Mouse (Mus musculus) CH12.LX (cell line): ENCODE measurements around the gene Commd1. TPM values are rescaled to one million over a fixed set of nuclear protein-coding genes. Genes with fewer than 3 reads are reported as not detected.

Experiments
- DNase-seq: peaks from one replicate; pipeline ENCODE4 v3.0.0-alpha.2; 2013; ENCODE audit errors: extremely low read depth
- H3K27ac ChIP-seq: 2 replicates; pipeline ENCODE4 v1.5.1; 2012; ENCODE audit warnings: low read depth, mild to moderate bottlenecking, control low read depth, moderate library complexity; ENCODE audit not compliant: insufficient read depth
- H3K27me3 ChIP-seq: replicated peaks from 2 replicates; pipeline ENCODE3; 2012; ENCODE audit warnings: inconsistent platforms
- H3K36me3 ChIP-seq, 2 experiments: replicated peaks in 1 of 2; 2 replicates each; pipeline versions ENCODE3 to v1.6.1; 2012; ENCODE audit warnings: inconsistent platforms in 1 of 2, low read length in 1 of 2, mild to moderate bottlenecking in 1 of 2, mixed read lengths in 1 of 2, moderate library complexity in 1 of 2; ENCODE audit not compliant: control insufficient read depth in 1 of 2, insufficient read depth in 1 of 2
- H3K4me1 ChIP-seq, 2 experiments: 2 replicates each; pipeline ENCODE4 v1.6.1; 2012; ENCODE audit warnings: inconsistent platforms in 1 of 2, moderate library complexity in 1 of 2; ENCODE audit not compliant: insufficient read depth in 2 of 2, control insufficient read depth in 1 of 2
- H3K4me2 ChIP-seq: 2 replicates; pipeline ENCODE4 v1.6.1; 2012; ENCODE audit warnings: low read depth, mild to moderate bottlenecking, control low read depth; ENCODE audit not compliant: poor library complexity, insufficient read depth, severe bottlenecking
- H3K4me3 ChIP-seq, 3 experiments: fragments of 150-350 bp in 1 of 3; sonication (generic) in 1 of 3; replicated peaks in 1 of 3; 2 replicates each; pipeline versions ENCODE3 to v1.5.1; 2011 to 2012; ENCODE audit warnings: low read depth in 2 of 3, low read length in 2 of 3, mild to moderate bottlenecking in 2 of 3, moderate library complexity in 2 of 3, control low read depth in 1 of 3, improper control_type of control experiment in 1 of 3, inconsistent platforms in 1 of 3, mixed read lengths in 1 of 3; ENCODE audit not compliant: poor library complexity in 1 of 3
- H3K79me2 ChIP-seq: replicated peaks from 2 replicates; pipeline ENCODE4 v1.6.1; 2012; ENCODE audit warnings: mild to moderate bottlenecking, moderate library complexity; ENCODE audit not compliant: control insufficient read depth, poor library complexity, insufficient read depth, severe bottlenecking; ENCODE audit errors: extremely low read depth
- H3K9ac ChIP-seq: 2 replicates; pipeline ENCODE4 v1.6.1; 2012; ENCODE audit warnings: low read depth, mild to moderate bottlenecking, control low read depth, moderate library complexity; ENCODE audit not compliant: insufficient read depth
- H3K9me3 ChIP-seq: replicated peaks from 2 replicates; pipeline ENCODE3; 2012; ENCODE audit warnings: low read length, inconsistent platforms, mixed read lengths
- BHLHE40 ChIP-seq: IDR thresholded peaks from 2 replicates; pipeline ENCODE4 v1.6.1; 2011; ENCODE audit warnings: mild to moderate bottlenecking, low read depth, low read length, improper control_type of control experiment
- CHD1 ChIP-seq: IDR thresholded peaks from 2 replicates; pipeline ENCODE4 v1.6.1; 2012; ENCODE audit warnings: low read depth, low read length, improper control_type of control experiment, inconsistent platforms
- CHD2 ChIP-seq: IDR thresholded peaks from 2 replicates; pipeline ENCODE4 v1.6.1; 2011; ENCODE audit warnings: low read length, improper control_type of control experiment
- CTCF ChIP-seq, 2 experiments: IDR thresholded peaks in 1 of 2; conservative IDR thresholded peaks in 1 of 2; 2 replicates each; pipeline ENCODE4 v1.5.1; 2011 to 2012; ENCODE audit warnings: low read depth in 2 of 2, low read length in 2 of 2, improper control_type of control experiment in 1 of 2, inconsistent platforms in 1 of 2, mild to moderate bottlenecking in 1 of 2, moderate library complexity in 1 of 2
- E2F4 ChIP-seq: IDR thresholded peaks from 2 replicates; pipeline ENCODE4 v1.6.1; 2011; ENCODE audit warnings: low read depth, low read length, improper control_type of control experiment; ENCODE audit not compliant: insufficient replicate concordance
- ELF1 ChIP-seq: IDR thresholded peaks from 2 replicates; pipeline ENCODE4 v1.6.1; 2014; ENCODE audit warnings: low read depth, mild to moderate bottlenecking, inconsistent platforms, low read length, improper control_type of control experiment
- EP300 ChIP-seq: IDR thresholded peaks from 2 replicates; pipeline ENCODE4 v1.6.1; 2011; ENCODE audit warnings: low read length, improper control_type of control experiment
- ETS1 ChIP-seq: conservative IDR thresholded peaks from 2 replicates; pipeline ENCODE4 v1.6.1; 2012; ENCODE audit warnings: low read depth, mild to moderate bottlenecking, inconsistent platforms, low read length, improper control_type of control experiment, moderate library complexity
- GABPA ChIP-seq: IDR thresholded peaks from 2 replicates; pipeline ENCODE4 v1.6.1; 2012; ENCODE audit warnings: low read depth, low read length, improper control_type of control experiment, inconsistent platforms; ENCODE audit not compliant: insufficient replicate concordance
- HCFC1 ChIP-seq: IDR thresholded peaks from 2 replicates; pipeline ENCODE4 v1.6.1; 2012; ENCODE audit warnings: low read depth, mild to moderate bottlenecking, inconsistent platforms, low read length, improper control_type of control experiment
- IRF4 ChIP-seq: IDR thresholded peaks from 2 replicates; pipeline ENCODE4 v1.6.1; 2014; ENCODE audit warnings: low read depth, mild to moderate bottlenecking, inconsistent platforms, low read length, improper control_type of control experiment
- JUN ChIP-seq: IDR thresholded peaks from 2 replicates; pipeline ENCODE4 v1.6.1; 2011; ENCODE audit warnings: low read depth, mild to moderate bottlenecking, low read length, improper control_type of control experiment, moderate library complexity; ENCODE audit not compliant: insufficient read depth
- JUND ChIP-seq: conservative IDR thresholded peaks from 2 replicates; pipeline ENCODE4 v1.6.1; 2011; ENCODE audit warnings: low read depth, low read length, improper control_type of control experiment
- KAT2A ChIP-seq: IDR thresholded peaks from 2 replicates; pipeline ENCODE4 v1.6.1; 2012; ENCODE audit warnings: low read length, improper control_type of control experiment, inconsistent platforms; ENCODE audit not compliant: insufficient replicate concordance
- MAFK ChIP-seq: IDR thresholded peaks from 2 replicates; pipeline ENCODE4 v1.6.1; 2011; ENCODE audit warnings: low read length, improper control_type of control experiment; ENCODE audit not compliant: insufficient replicate concordance
- MAX ChIP-seq: IDR thresholded peaks from 2 replicates; pipeline ENCODE4 v1.6.1; 2011; ENCODE audit warnings: low read length, improper control_type of control experiment
- MAZ ChIP-seq: IDR thresholded peaks from 2 replicates; pipeline ENCODE4 v1.6.1; 2012; ENCODE audit warnings: low read depth, mild to moderate bottlenecking, inconsistent platforms, low read length, improper control_type of control experiment, moderate library complexity
- MEF2A ChIP-seq: IDR thresholded peaks from 2 replicates; pipeline ENCODE4 v1.6.1; 2014; ENCODE audit warnings: low read depth, mild to moderate bottlenecking, inconsistent platforms, low read length, improper control_type of control experiment, borderline replicate concordance
- MXI1 ChIP-seq: IDR thresholded peaks from 2 replicates; pipeline ENCODE4 v1.6.1; 2011; ENCODE audit warnings: mild to moderate bottlenecking, low read depth, low read length, improper control_type of control experiment
- MYC ChIP-seq: IDR thresholded peaks from 2 replicates; pipeline ENCODE4 v1.6.1; 2011; ENCODE audit warnings: low read depth, mild to moderate bottlenecking, improper control_type of control experiment, low read length
- NELFE ChIP-seq: IDR thresholded peaks from 2 replicates; pipeline ENCODE4 v1.6.1; 2011; ENCODE audit warnings: low read depth, low read length, improper control_type of control experiment
- NRF1 ChIP-seq: IDR thresholded peaks from 2 replicates; pipeline ENCODE4 v1.6.1; 2014; ENCODE audit warnings: low read depth, mild to moderate bottlenecking, inconsistent platforms, low read length, improper control_type of control experiment, moderate library complexity
- PAX5 ChIP-seq: IDR thresholded peaks from 2 replicates; pipeline ENCODE4 v1.6.1; 2012; ENCODE audit warnings: low read length, inconsistent platforms, mixed read lengths
- POLR2A ChIP-seq: IDR thresholded peaks from 2 replicates; pipeline ENCODE4 v1.6.1; 2011; ENCODE audit warnings: low read depth, mild to moderate bottlenecking, improper control_type of control experiment, low read length
- POLR2AphosphoS2 ChIP-seq: IDR thresholded peaks from 2 replicates; pipeline ENCODE4 v1.6.1; 2011; ENCODE audit warnings: low read depth, low read length, improper control_type of control experiment
- RAD21 ChIP-seq: IDR thresholded peaks from 2 replicates; pipeline ENCODE4 v1.6.1; 2011; ENCODE audit warnings: low read depth, mild to moderate bottlenecking, low read length, improper control_type of control experiment, moderate library complexity
- RCOR1 ChIP-seq: conservative IDR thresholded peaks from 2 replicates; pipeline ENCODE4 v1.6.1; 2012; ENCODE audit warnings: low read depth, mild to moderate bottlenecking, inconsistent platforms, low read length, improper control_type of control experiment
- SIN3A ChIP-seq: IDR thresholded peaks from 2 replicates; pipeline ENCODE4 v1.6.1; 2012; ENCODE audit warnings: low read length, improper control_type of control experiment, inconsistent platforms
- SMC3 ChIP-seq: IDR thresholded peaks from 2 replicates; pipeline ENCODE4 v1.6.1; 2011; ENCODE audit warnings: low read depth, low read length, improper control_type of control experiment
- TBP ChIP-seq: conservative IDR thresholded peaks from 2 replicates; pipeline ENCODE4 v1.6.1; 2011; ENCODE audit warnings: low read depth, low read length, improper control_type of control experiment
- TCF12 ChIP-seq: IDR thresholded peaks from 2 replicates; pipeline ENCODE4 v1.6.1; 2014; ENCODE audit warnings: low read depth, mild to moderate bottlenecking, inconsistent platforms, low read length, improper control_type of control experiment
- UBTF ChIP-seq: IDR thresholded peaks from 2 replicates; pipeline ENCODE4 v1.6.1; 2012; ENCODE audit warnings: low read depth, mild to moderate bottlenecking, inconsistent platforms, low read length, improper control_type of control experiment, moderate library complexity
- USF1 ChIP-seq: IDR thresholded peaks from 2 replicates; pipeline ENCODE4 v1.6.1; 2014; ENCODE audit warnings: low read depth, mild to moderate bottlenecking, inconsistent platforms, low read length, improper control_type of control experiment
- USF2 ChIP-seq: conservative IDR thresholded peaks from 2 replicates; pipeline ENCODE4 v1.6.1; 2011; ENCODE audit warnings: low read depth, low read length, improper control_type of control experiment
- ZC3H11A ChIP-seq: IDR thresholded peaks from 2 replicates; pipeline ENCODE4 v1.6.1; 2012; ENCODE audit warnings: low read depth, mild to moderate bottlenecking, inconsistent platforms, low read length, improper control_type of control experiment
- ZKSCAN1 ChIP-seq: IDR thresholded peaks from 2 replicates; pipeline ENCODE4 v1.6.1; 2012; ENCODE audit warnings: low read depth, inconsistent platforms, low read length, improper control_type of control experiment, borderline replicate concordance
- ZMIZ1 ChIP-seq: IDR thresholded peaks from 2 replicates; pipeline ENCODE4 v1.6.1; 2012; ENCODE audit warnings: low read depth, mild to moderate bottlenecking, inconsistent platforms, low read length, improper control_type of control experiment
- ZNF384 ChIP-seq: IDR thresholded peaks from 2 replicates; pipeline ENCODE4 v1.6.1; 2012; ENCODE audit warnings: low read depth, low read length, improper control_type of control experiment, inconsistent platforms
- dilution Hi-C: fragments of 300-500 bp; cut with MboI; formaldehyde crosslinking; loops from 2 replicates; pipeline ENCODE4 v1.14.3; 2020; ENCODE audit warnings: low sequenced_read_pairs; ENCODE audit not compliant: extremely low pct_unique_long_range_greater_than_20kb, extremely low pct_ligation_motif_present
- in situ Hi-C: fragments of 300-500 bp; cut with MboI; formaldehyde crosslinking; loops from 3 replicates; pipeline ENCODE4 v1.14.3; 2019; ENCODE audit warnings: low sequenced_read_pairs, low pct_ligation_motif_present, low pct_unique_long_range_greater_than_20kb, mixed read lengths
- polyA plus RNA-seq: library from polyadenylated mRNA; unstranded; fragments of >175 nt; gene quantifications from 2 replicates; pipeline ENCODE4 v1.2.1, GENCODE M21; 2012; ENCODE audit warnings: low read depth; ENCODE audit not compliant: insufficient read length
- total RNA-seq, 2 experiments: library from RNA; depleted of rRNA; stranded (reverse); fragments of 300-350 nt in 1 of 2; fragments of >200 nt in 1 of 2; gene quantifications; 2 replicates each; pipeline ENCODE4 v1.2.3; 2012 to 2014

Commd1 gene
- total and polyA plus RNA-seq, 3 experiments: 109 to 163 (median 113) TPM

GRCm38 (mm10) chr11:23007481-23008180, 25.4 kb upstream of the Commd1 start, which contains the start of gene Fam161a:
Gene Fam161a (plus strand): TSS chr11:23007531.
- dilution Hi-C loops: no loop called here
- Histone ChIP-seq H3K9me3 (no peaks in the 10 kb centered on the region), H3K4me3 (peak within 1 kb of the TSS; percentile 60 to 78 (median 76)), H3K79me2 (no peaks in the 10 kb centered on the region), H3K27ac (peak within 1 kb of the TSS; percentile 50), H3K36me3 (peaks cover 16 to 38% of the 10 kb centered on the region in 2 experiments), H3K4me2 (peak within 1 kb of the TSS; percentile 80), H3K27me3 (no peaks in the 10 kb centered on the region), H3K9ac (peak within 1 kb of the TSS; percentile 68), H3K4me1 (peaks cover 3 to 13% of the 10 kb centered on the region in 2 experiments; a peak in 3 of 4 replicates)
- in situ Hi-C loops: loop anchor here (5.0 kb wide), 1 partner anchor 260 kb away; no protein-coding TSS in a partner anchor
- TF ChIP-seq SIN3A (no peak), EP300 (no peak), POLR2A (peak; percentile 55), KAT2A (0 out of 2 replicates have a peak, but pooled peaks have one; percentile 4), ZC3H11A (no peak), CTCF (conservative IDR thresholded peaks at IDR 0.05 in 1 of 2, IDR thresholded peaks at IDR 0.05 in 1 of 2; ENCODE audit: low read depth in 2 of 2, low read length in 2 of 2) (no peak), RCOR1 (no peak), ZMIZ1 (peak; percentile 51; the same call in 1 of the 2 replicates), TBP (peak; percentile 60), USF1 (no peak), NRF1 (peak; percentile 46; the same call in 1 of the 2 replicates), BHLHE40 (no peak), JUND (no peak; the same call in 1 of the 2 replicates), JUN (no peak), E2F4 (0 out of 2 replicates have a peak, but pooled peaks have one; percentile 54), CHD2 (peak; percentile 73; the same call in 1 of the 2 replicates), ZKSCAN1 (no peak), MAZ (no peak; the same call in 1 of the 2 replicates), USF2 (no peak), CHD1 (0 out of 2 replicates have a peak, but pooled peaks have one; percentile 67), MXI1 (no peak), NELFE (no peak; the same call in 1 of the 2 replicates), PAX5 (no peak), IRF4 (0 out of 2 replicates have a peak, but pooled peaks have one; percentile 57), MYC (no peak; the same call in 1 of the 2 replicates), TCF12 (0 out of 2 replicates have a peak, but pooled peaks have one; percentile 40), RAD21 (no peak), GABPA (no peak), ZNF384 (no peak), HCFC1 (peak; percentile 69), MAFK (no peak), MAX (peak; percentile 33; the same call in 1 of the 2 replicates), ELF1 (peak; percentile 69), POLR2AphosphoS2 (peak; percentile 60; the same call in 1 of the 2 replicates), ETS1 (no peak), UBTF (no peak), MEF2A (no peak), SMC3 (no peak)
- DNase-seq: peak; percentile 98
